Comparison of ENCODE assay signal across 10 mouse cellular contexts in genomic region chr11:99292846-99293245, GRCm38 (mm10). TPM values are rescaled to one million over a fixed set of nuclear protein-coding genes. Genes with fewer than 3 reads are reported as not detected.
DNase-seq lines count a peak whose midpoint lies in the region; ATAC-seq and TF ChIP-seq lines count a peak whose summit lies in the region.
"Had no signal": no experiment of that assay in that cellular context is flagged by ENCODE, and none has a peak within 500 bp of the region (broad histone marks: within the 10 kb centered on the region; RNA-seq: fewer than 3 reads in every experiment).

No protein-coding gene starts in this region.

- H3K36me3 ChIP-seq in liver, embryonic 11.5 days (ENCODE audit: control insufficient read depth, insufficient read depth, low read length), result no peaks in the 10 kb centered on the region
- H3K36me3 ChIP-seq in spleen, adult 2 months (ENCODE audit: control insufficient read depth, insufficient read depth, low read length), result no peaks in the 10 kb centered on the region
- no peaks in the 10 kb centered on the region for H3K36me3 ChIP-seq in intestine, embryonic 15.5 days
- H3K36me3 ChIP-seq: embryonic facial prominence, embryonic 12.5 days; liver, embryonic 15.5 days had no signal

- DNase-seq in liver, result peak; percentile 12
- no peak for DNase-seq in liver, embryonic 11.5 days (ENCODE audit: low spot score)
- peak; percentile 66 for DNase-seq in T-cell, adult 2 months (ENCODE audit: low spot score)
- peak; percentile 19 to 53 for DNase-seq in kidney, adult 8-10 months
- peak; percentile 4 for DNase-seq in lung, adult 2 months
- peak; percentile 25 to 47 for DNase-seq in spleen, adult 2 months (ENCODE audit: low read depth in 1 of 2, low spot score in 2 of 2)

- WGBS in liver, embryonic 11.5 days, result 57% methylated on average over 5 of the region's 5 CpGs
- 55% methylated on average over 5 of the region's 5 CpGs for WGBS in lung, adult 2 months
- WGBS in spleen, adult 2 months, result 62% methylated on average over 5 of the region's 5 CpGs
- whole genome bisulfite sequencing in intestine, embryonic 15.5 days, result 61% methylated on average over 5 of the region's 5 CpGs

- no peaks in the 10 kb centered on the region for H3K9me3 ChIP-seq in liver, embryonic 11.5 days (ENCODE audit: control insufficient read depth, low read length)
- H3K9me3 ChIP-seq in intestine, embryonic 15.5 days, result no peaks in the 10 kb centered on the region
- H3K9me3 ChIP-seq: embryonic facial prominence, embryonic 12.5 days; liver, embryonic 15.5 days had no signal

- TF ChIP-seq CTCF in lung, adult 2 months (IDR thresholded peaks at IDR 0.05; ENCODE audit: insufficient read depth, low read length), result peak; percentile 45
- peak; percentile 49; the same call in 1 of the 2 replicates for TF ChIP-seq CTCF in spleen, adult 2 months (IDR thresholded peaks at IDR 0.05; ENCODE audit: extremely low read depth, insufficient read depth, insufficient read length, insufficient replicate concordance)

- H3K4me1 ChIP-seq in liver, embryonic 11.5 days (replicated peaks; ENCODE audit: control insufficient read depth, insufficient read depth, low read length), result no peaks in the 10 kb centered on the region
- no peaks in the 10 kb centered on the region for H3K4me1 ChIP-seq in lung, adult 2 months (ENCODE audit: control insufficient read depth, insufficient read depth, low read length)
- no peaks in the 10 kb centered on the region for H3K4me1 ChIP-seq in spleen, adult 2 months (ENCODE audit: control insufficient read depth, insufficient read depth, insufficient read length)
- no peaks in the 10 kb centered on the region for H3K4me1 ChIP-seq in intestine, embryonic 15.5 days (replicated peaks)
- H3K4me1 ChIP-seq: embryonic facial prominence, embryonic 12.5 days; liver, embryonic 15.5 days had no signal

- H3K4me2 ChIP-seq in liver, embryonic 11.5 days, result no peak overlapping the region
- H3K4me2 ChIP-seq in intestine, embryonic 15.5 days (replicated peaks), result no peak overlapping the region
- H3K4me2 ChIP-seq: embryonic facial prominence, embryonic 12.5 days; liver, embryonic 15.5 days had no signal

- H3K27ac ChIP-seq in liver, embryonic 11.5 days (ENCODE audit: low read depth, low read length), result no peak overlapping the region
- H3K27ac ChIP-seq in spleen, adult 2 months (ENCODE audit: insufficient read depth, low read length), result no peak overlapping the region
- no peak overlapping the region for H3K27ac ChIP-seq in intestine, embryonic 15.5 days
- H3K27ac ChIP-seq: embryonic facial prominence, embryonic 12.5 days; liver, embryonic 15.5 days had no signal

- ATAC-seq in liver, embryonic 11.5 days (replicated peaks; ENCODE audit: low FRiP score), result no peak
- peak; percentile 58; the same call in 1 of the 2 replicates for ATAC-seq in common myeloid progenitor, adult 5-6 weeks (replicated peaks; ENCODE audit: low read depth, poor library complexity, severe bottlenecking)
- no peak for ATAC-seq in intestine, embryonic 15.5 days

- no peak for TF ChIP-seq POLR2A in lung, adult 2 months (IDR thresholded peaks at IDR 0.05; ENCODE audit: borderline replicate concordance, extremely low read depth, low read depth, low read length)
- TF ChIP-seq POLR2A in spleen, adult 2 months (IDR thresholded peaks at IDR 0.05; ENCODE audit: low read depth, low read length), result no peak

- no peak overlapping the region for H3K9ac ChIP-seq in liver, embryonic 11.5 days (ENCODE audit: low read depth, low read length)
- H3K9ac ChIP-seq in intestine, embryonic 15.5 days, result no peak overlapping the region
- H3K9ac ChIP-seq: embryonic facial prominence, embryonic 12.5 days; liver, embryonic 15.5 days had no signal

- H3K27me3 ChIP-seq in liver, embryonic 11.5 days (replicated peaks; ENCODE audit: control insufficient read depth, insufficient read depth, low read length), result no peaks in the 10 kb centered on the region
- no peaks in the 10 kb centered on the region for H3K27me3 ChIP-seq in spleen, adult 2 months (ENCODE audit: control insufficient read depth, insufficient read depth, low read length)
- no peaks in the 10 kb centered on the region for H3K27me3 ChIP-seq in intestine, embryonic 15.5 days (replicated peaks)
- H3K27me3 ChIP-seq: embryonic facial prominence, embryonic 12.5 days; liver, embryonic 15.5 days had no signal

- H3K4me3 ChIP-seq in liver, embryonic 11.5 days (ENCODE audit: low read depth, low read length), result no peak overlapping the region
- H3K4me3 ChIP-seq in lung, adult 2 months (replicated peaks; ENCODE audit: extremely low read depth, low read depth, low read length), result no peak overlapping the region
- no peak overlapping the region for H3K4me3 ChIP-seq in spleen, adult 2 months (ENCODE audit: extremely low read depth, insufficient read depth, insufficient read length)
- H3K4me3 ChIP-seq in intestine, embryonic 15.5 days (replicated peaks), result no peak overlapping the region
- H3K4me3 ChIP-seq: embryonic facial prominence, embryonic 12.5 days; liver, embryonic 15.5 days had no signal

RNA-seq across cellular contexts. Expression of gene Krt24, which starts 7.8 kb away (rescaled TPM):
- not detected in 2 replicates for polyA plus RNA-seq in liver, embryonic 11.5 days (2014; fragmentation: Nextera tagmentation; extraction: Ambion mirVana)
- not detected in 2 replicates for total RNA-seq in common myeloid progenitor, adult 5-6 weeks (2017)
- polyA plus RNA-seq in lung, adult 2 months (2012; rRNA removed), result not detected in 2 replicates
- polyA plus RNA-seq in spleen, adult 2 months (2012; rRNA removed), result not detected in 2 replicates
- 0.11 and 0.15 TPM in 2 replicates for polyA plus RNA-seq in intestine, embryonic 15.5 days (2015; fragmentation: Nextera tagmentation; extraction: Ambion mirVana)
- polyA plus RNA-seq: liver, embryonic 15.5 days had no signal

RNA-seq across cellular contexts. Expression of gene Krt25, which starts 29.9 kb away (rescaled TPM):
- polyA plus RNA-seq in liver, embryonic 11.5 days (2014; fragmentation: Nextera tagmentation; extraction: Ambion mirVana), result not detected in 2 replicates
- total RNA-seq in common myeloid progenitor, adult 5-6 weeks (2017), result not detected in 2 replicates
- not detected in 2 replicates for polyA plus RNA-seq in lung, adult 2 months (2012; rRNA removed)
- not detected in 2 replicates for polyA plus RNA-seq in spleen, adult 2 months (2012; rRNA removed)
- not detected in 2 replicates for polyA plus RNA-seq in intestine, embryonic 15.5 days (2015; fragmentation: Nextera tagmentation; extraction: Ambion mirVana)
- polyA plus RNA-seq: embryonic facial prominence, embryonic 12.5 days; liver, embryonic 15.5 days had no signal

RNA-seq across cellular contexts. Expression of gene Krt26, which starts 44.9 kb away (rescaled TPM):
- polyA plus RNA-seq in liver, embryonic 11.5 days (2014; fragmentation: Nextera tagmentation; extraction: Ambion mirVana), result not detected in 2 replicates
- total RNA-seq in common myeloid progenitor, adult 5-6 weeks (2017), result not detected in 2 replicates
- polyA plus RNA-seq in lung, adult 2 months (2012; rRNA removed), result not detected in 2 replicates
- polyA plus RNA-seq in spleen, adult 2 months (2012; rRNA removed), result not detected in 2 replicates
- 0.11 TPM in 1 of 2 replicates, not detected in the other for polyA plus RNA-seq in intestine, embryonic 15.5 days (2015; fragmentation: Nextera tagmentation; extraction: Ambion mirVana)
- polyA plus RNA-seq: embryonic facial prominence, embryonic 12.5 days; liver, embryonic 15.5 days had no signal

RNA-seq across cellular contexts. Expression of gene Krt222, which starts 49.0 kb away (rescaled TPM):
- polyA plus RNA-seq in liver, embryonic 11.5 days (2014; fragmentation: Nextera tagmentation; extraction: Ambion mirVana), result 0.14 and 0.61 TPM in 2 replicates
- total RNA-seq in common myeloid progenitor, adult 5-6 weeks (2017), result not detected in 2 replicates
- polyA plus RNA-seq in lung, adult 2 months (2012; rRNA removed), result 0.11 and 0.12 TPM in 2 replicates
- polyA plus RNA-seq in spleen, adult 2 months (2012; rRNA removed), result 0.38 and 0.70 TPM in 2 replicates
- polyA plus RNA-seq in intestine, embryonic 15.5 days (2015; fragmentation: Nextera tagmentation; extraction: Ambion mirVana), result 0.25 and 0.49 TPM in 2 replicates

RNA-seq across cellular contexts. Expression of gene Krt27, which starts 58.1 kb away (rescaled TPM):
- polyA plus RNA-seq in liver, embryonic 11.5 days (2014; fragmentation: Nextera tagmentation; extraction: Ambion mirVana), result not detected in 2 replicates
- not detected in 2 replicates for total RNA-seq in common myeloid progenitor, adult 5-6 weeks (2017)
- not detected in 2 replicates for polyA plus RNA-seq in lung, adult 2 months (2012; rRNA removed)
- not detected in 2 replicates for polyA plus RNA-seq in spleen, adult 2 months (2012; rRNA removed)
- polyA plus RNA-seq in intestine, embryonic 15.5 days (2015; fragmentation: Nextera tagmentation; extraction: Ambion mirVana), result not detected in 2 replicates
- polyA plus RNA-seq: embryonic facial prominence, embryonic 12.5 days; liver, embryonic 15.5 days had no signal
